Mouse (Mus musculus) forebrain, postnatal 0 days (tissue): ENCODE measurements around the gene Rbm47. TPM values are rescaled to one million over a fixed set of nuclear protein-coding genes. Genes with fewer than 3 reads are reported as not detected.

Experiments
- ATAC-seq: fragments of 200-750 bp; cut with Nextera tagmentation; 2 replicates; pipeline ENCODE4 v1.8.0; 2017; ENCODE audit warnings: mild to moderate bottlenecking, moderate library complexity
- DNase-seq: peaks from one replicate; pipeline ENCODE4 v3.0.0-alpha.2; 2015
- H3K27ac ChIP-seq: fragments of 300-500 bp; sonication (generic); 2 replicates; pipeline ENCODE4 v1.5.1; 2014; ENCODE audit warnings: low read depth, mild to moderate bottlenecking, antibody characterized with exemption, low read length, moderate library complexity, mixed read lengths
- H3K27me3 ChIP-seq: fragments of 300-500 bp; sonication (generic); 2 replicates; pipeline ENCODE4 v1.6.1; 2014; ENCODE audit warnings: mild to moderate bottlenecking, low read length, mixed read lengths; ENCODE audit not compliant: insufficient read depth
- H3K36me3 ChIP-seq: fragments of 300-500 bp; sonication (generic); 2 replicates; pipeline ENCODE4 v1.6.1; 2014; ENCODE audit warnings: mild to moderate bottlenecking, moderate library complexity; ENCODE audit not compliant: insufficient read depth
- H3K4me1 ChIP-seq: fragments of 300-500 bp; sonication (generic); 2 replicates; pipeline ENCODE4 v1.6.1; 2014; ENCODE audit warnings: antibody characterized with exemption; ENCODE audit not compliant: insufficient read depth
- H3K4me2 ChIP-seq: fragments of 300-500 bp; sonication (generic); 2 replicates; pipeline ENCODE4 v1.6.1; 2014; ENCODE audit warnings: low read depth, mild to moderate bottlenecking, moderate library complexity
- H3K4me3 ChIP-seq: fragments of 300-500 bp; sonication (generic); 2 replicates; pipeline ENCODE4 v1.5.1; 2014; ENCODE audit warnings: low read depth, low read length, mixed read lengths
- H3K9ac ChIP-seq: fragments of 300-500 bp; sonication (generic); 2 replicates; pipeline ENCODE4 v1.6.1; 2014; ENCODE audit warnings: mild to moderate bottlenecking
- H3K9me3 ChIP-seq: fragments of 300-500 bp; sonication (generic); 2 replicates; pipeline ENCODE4 v1.6.1; 2016; ENCODE audit warnings: low read length
- CTCF ChIP-seq: sonication (generic); IDR thresholded peaks from 2 replicates; pipeline ENCODE4 v1.5.1; 2016; ENCODE audit warnings: antibody characterized with exemption, control low read depth, low read depth
- WGBS: fragments of 180-500 bp; shearing (Covaris S2); extraction: QIAGEN DNeasy Blood & Tissue Kit; methylation state at CpG from one replicate; pipeline ENCODE4 v1.1.7; 2014; 5-methylcytosine and 5-hydroxymethylcytosine counted together
- polyA plus RNA-seq: library from polyadenylated mRNA; unstranded; fragments of >200 nt; fragmentation: Nextera tagmentation; extraction: Ambion mirVana; gene quantifications from 2 replicates; pipeline ENCODE4 v1.2.1, GENCODE M21; 2015
- total RNA-seq: library from RNA; depleted of rRNA; stranded (reverse); fragments of >200 nt; gene quantifications from 2 replicates; pipeline ENCODE4 v1.2.3, GENCODE M21; 2014

The Rbm47 gene
- total and polyA plus RNA-seq, 2 experiments from 2014 or later = 2.7 to 3.3 TPM

- Histone ChIP-seq H3K4me1 (no peaks in the 10 kb centered on the region), H3K9me3 (no peaks in the 10 kb centered on the region), H3K36me3 (no peaks in the 10 kb centered on the region), H3K27ac (no peak overlapping the region), H3K9ac (no peak overlapping the region), H3K27me3 (no peaks in the 10 kb centered on the region), H3K4me2 (no peak overlapping the region), H3K4me3 (no peak overlapping the region)
- TF ChIP-seq CTCF = no peak
- ATAC-seq (no peak), DNase-seq (no peak)
- WGBS = 74% methylated on average over 3 of the region's 3 CpGs
Measured at GRCm38 (mm10) chr5:66182156-66182555, 9.2 kb upstream of the Rbm47 start.

DNA sequence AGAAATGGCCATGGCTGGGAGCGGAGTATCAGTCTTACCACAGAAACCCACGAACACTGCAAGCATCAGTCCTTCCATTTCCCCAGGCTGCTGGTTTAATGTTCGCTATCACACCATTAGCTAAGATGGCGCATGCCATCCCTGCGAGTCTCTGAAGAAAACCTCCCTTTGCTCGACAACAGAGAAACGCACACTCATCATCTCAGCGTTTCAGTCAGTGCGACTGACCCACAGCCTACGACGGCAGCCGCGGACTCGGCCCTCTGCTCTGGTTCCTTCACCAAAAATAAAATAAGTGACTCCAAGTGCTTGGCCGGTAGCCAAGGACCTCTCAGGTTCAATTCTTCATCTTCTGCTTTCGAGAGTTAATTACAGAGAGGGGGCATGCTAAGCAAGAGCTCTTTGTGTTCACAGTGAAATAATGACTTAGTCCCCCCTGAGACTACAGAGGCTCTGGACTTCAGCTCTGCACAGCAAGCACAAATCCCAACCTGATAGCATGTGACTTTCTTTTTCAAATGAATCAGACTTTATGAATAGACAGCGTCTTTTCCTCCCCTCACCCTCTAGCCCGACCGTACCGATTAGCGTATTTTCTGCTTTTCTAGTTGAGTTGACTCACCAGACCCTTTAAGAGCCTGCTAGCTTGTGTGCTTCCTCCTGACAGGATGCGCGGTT is 1.4 kb upstream of the Rbm47 start:
- no peaks in the 10 kb centered on the region for H3K36me3 ChIP-seq
- TF ChIP-seq CTCF = no peak
- no peak overlapping the region for H3K4me3 ChIP-seq
- H3K27ac ChIP-seq = peak overlapping the region; percentile 35; the same call in 1 of the 2 replicates
- H3K9me3 ChIP-seq = no peaks in the 10 kb centered on the region
- H3K27me3 ChIP-seq = no peaks in the 10 kb centered on the region
- ATAC-seq = peak; percentile 71
- WGBS = 32% methylated on average over 23 of the region's 23 CpGs
- DNase-seq = peak; percentile 32
- H3K4me1 ChIP-seq = no peaks in the 10 kb centered on the region
- peak overlapping the region; percentile 25; the same call in 1 of the 2 replicates for H3K9ac ChIP-seq
- H3K4me2 ChIP-seq = 0 out of 2 replicates have a peak overlapping the region, but pooled peaks have one; percentile 20

- WGBS = 89% methylated on average over 9 of the region's 9 CpGs
- no peak for DNase-seq
- no peaks in the 10 kb centered on the region for H3K4me1 ChIP-seq
- H3K9ac ChIP-seq = no peak overlapping the region
- no peaks in the 10 kb centered on the region for H3K9me3 ChIP-seq
- TF ChIP-seq CTCF = no peak
- H3K4me2 ChIP-seq = no peak overlapping the region
- no peak for ATAC-seq
- no peak overlapping the region for H3K4me3 ChIP-seq
- H3K36me3 ChIP-seq = no peaks in the 10 kb centered on the region
- no peaks in the 10 kb centered on the region for H3K27me3 ChIP-seq
- H3K27ac ChIP-seq = no peak overlapping the region
Measured at GRCm38 (mm10) chr5:66170591-66170990, 2.3 kb downstream of the Rbm47 start.

GRCm38 (mm10) chr5:66169099-66169485 is 3.8 kb downstream of the Rbm47 start:
- Histone ChIP-seq H3K27ac (no peak overlapping the region), H3K4me1 (no peaks in the 10 kb centered on the region), H3K4me2 (no peak overlapping the region), H3K27me3 (no peaks in the 10 kb centered on the region), H3K9me3 (no peaks in the 10 kb centered on the region), H3K9ac (no peak overlapping the region), H3K36me3 (no peaks in the 10 kb centered on the region), H3K4me3 (no peak overlapping the region)
- ATAC-seq (peak; percentile 16; the same call in 1 of the 2 replicates), DNase-seq (no peak)
- 80% methylated on average over 2 of the region's 2 CpGs for WGBS
- no peak for TF ChIP-seq CTCF

DNA sequence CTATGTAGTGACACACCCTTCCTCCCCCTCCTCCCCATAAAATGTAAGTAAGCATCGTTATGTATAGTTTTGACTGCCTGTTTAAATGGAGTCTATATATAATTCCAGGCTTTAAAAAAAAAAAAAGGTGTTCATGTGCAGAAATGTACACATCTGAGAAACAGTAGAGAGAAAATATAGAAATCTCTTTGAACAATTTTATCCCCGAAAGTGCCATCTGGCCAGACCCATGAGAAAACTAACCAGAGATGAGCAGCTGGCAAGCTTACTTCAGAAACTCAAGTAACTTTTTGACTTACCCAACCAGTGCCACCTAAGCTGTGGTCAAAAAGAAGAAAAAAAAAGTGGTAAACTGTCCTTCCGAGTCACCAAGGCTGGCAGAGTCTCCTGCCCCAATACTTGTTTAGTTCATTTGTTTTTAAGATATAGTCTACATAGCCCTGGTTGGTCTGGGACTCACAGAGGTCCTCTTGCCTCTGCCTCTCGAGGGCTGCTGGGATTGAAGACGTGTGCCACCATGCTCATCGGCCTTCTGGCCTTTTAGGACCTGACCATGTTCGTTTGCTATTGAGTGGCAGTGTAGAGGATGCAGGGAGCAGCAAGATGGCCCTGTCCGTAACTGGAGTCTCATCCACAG is 4.3 kb downstream of the Rbm47 start:
- ATAC-seq (no peak), DNase-seq (no peak)
- H3K9me3 ChIP-seq = no peaks in the 10 kb centered on the region
- TF ChIP-seq CTCF = no peak
- no peak overlapping the region for H3K4me2 ChIP-seq
- no peak overlapping the region for H3K4me3 ChIP-seq
- H3K4me1 ChIP-seq = no peaks in the 10 kb centered on the region
- WGBS = 86% methylated on average over 8 of the region's 8 CpGs
- no peaks in the 10 kb centered on the region for H3K36me3 ChIP-seq
- no peak overlapping the region for H3K27ac ChIP-seq
- no peaks in the 10 kb centered on the region for H3K27me3 ChIP-seq
- no peak overlapping the region for H3K9ac ChIP-seq

DNA sequence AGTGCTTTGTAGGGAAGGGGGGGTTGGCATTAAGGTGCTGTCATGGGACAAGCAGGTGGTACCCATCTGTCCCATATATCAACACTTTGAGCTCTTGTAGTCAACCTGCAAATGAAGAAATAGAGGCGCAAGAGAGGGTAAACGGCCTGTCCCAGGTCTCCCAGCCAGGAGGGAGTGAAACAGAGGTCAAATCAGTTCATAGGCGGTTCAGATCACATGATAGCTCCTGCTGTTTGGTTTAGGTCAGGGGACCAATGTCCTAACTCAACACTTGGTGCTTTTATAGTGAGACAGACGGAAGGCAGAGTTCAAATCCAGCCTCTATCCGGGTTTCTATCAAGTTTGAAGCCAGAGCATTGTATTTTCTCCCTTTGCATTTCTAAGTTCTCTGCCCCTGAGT is 6.0 kb downstream of the Rbm47 start:
- no peaks in the 10 kb centered on the region for H3K36me3 ChIP-seq
- H3K27ac ChIP-seq = no peak overlapping the region
- no peak for TF ChIP-seq CTCF
- no peak overlapping the region for H3K9ac ChIP-seq
- no peaks in the 10 kb centered on the region for H3K27me3 ChIP-seq
- H3K4me3 ChIP-seq = no peak overlapping the region
- DNase-seq (no peak), ATAC-seq (no peak)
- H3K4me1 ChIP-seq = no peaks in the 10 kb centered on the region
- WGBS = 90% methylated on average over 5 of the region's 5 CpGs
- H3K4me2 ChIP-seq = no peak overlapping the region
- no peaks in the 10 kb centered on the region for H3K9me3 ChIP-seq

DNA sequence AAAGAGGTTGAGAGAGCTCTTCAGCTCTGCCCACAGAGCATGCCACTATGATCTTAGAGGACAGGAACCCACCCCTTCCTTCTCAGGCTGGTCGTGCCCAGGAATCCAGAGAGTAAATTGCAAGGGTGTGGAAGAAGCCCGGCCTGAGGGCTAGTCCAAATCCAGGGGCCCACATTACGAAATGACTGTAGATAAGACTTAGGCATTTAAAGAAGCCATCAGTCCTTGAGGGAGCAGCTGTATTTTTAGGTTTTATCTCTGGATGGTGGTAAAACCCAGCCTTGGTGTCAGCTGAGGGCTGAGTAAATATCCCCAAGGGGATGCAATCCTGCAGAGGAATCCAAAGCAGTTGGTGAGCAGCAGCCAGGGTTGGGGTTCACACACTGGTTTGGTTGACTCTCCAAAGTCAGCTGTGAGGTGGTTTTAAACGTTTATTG is 6.7 kb downstream of the Rbm47 start:
- Histone ChIP-seq H3K4me3 (no peak overlapping the region), H3K27me3 (no peaks in the 10 kb centered on the region), H3K27ac (no peak overlapping the region), H3K36me3 (no peaks in the 10 kb centered on the region), H3K9me3 (no peaks in the 10 kb centered on the region), H3K9ac (no peak overlapping the region), H3K4me1 (no peaks in the 10 kb centered on the region), H3K4me2 (no peak overlapping the region)
- WGBS = 81% methylated on average over 4 of the region's 4 CpGs
- TF ChIP-seq CTCF = no peak
- DNase-seq = no peak
- no peak for ATAC-seq
